Mouse (Mus musculus) CH12.LX (cell line): ENCODE measurements around the gene Myh11.

Experiments
- CHD2 ChIP-seq: IDR thresholded peaks from 2 replicates; pipeline ENCODE4 v1.6.1; 2011; ENCODE audit warnings: low read length, improper control_type of control experiment
- E2F4 ChIP-seq: IDR thresholded peaks from 2 replicates; pipeline ENCODE4 v1.6.1; 2011; ENCODE audit warnings: low read depth, low read length, improper control_type of control experiment; ENCODE audit not compliant: insufficient replicate concordance
- MYC ChIP-seq: IDR thresholded peaks from 2 replicates; pipeline ENCODE4 v1.6.1; 2011; ENCODE audit warnings: low read depth, mild to moderate bottlenecking, improper control_type of control experiment, low read length

- TF ChIP-seq CHD2 (no peak), MYC (no peak), E2F4 (no peak)
These were observed 4.1 kb upstream of the Myh11 start for GRCm38 (mm10) chr16:14295291-14295690.
